ENCODE assay signal across 9 mouse cellular contexts in genomic region chr6:30652425-30653188, GRCm38 (mm10). TPM values are rescaled to one million over a fixed set of nuclear protein-coding genes. Genes with fewer than 3 reads are reported as not detected.
A peak's percentile ranks its signal among the peaks of the same experiment; 100 is the strongest.
DNase-seq lines count a peak whose midpoint lies in the region; ATAC-seq and TF ChIP-seq lines count a peak whose summit lies in the region.
"Had no signal": no experiment of that assay in that cellular context is flagged by ENCODE, and none has a peak within 500 bp of the region (broad histone marks: within the 10 kb centered on the region; RNA-seq: fewer than 3 reads in every experiment).

No protein-coding gene starts in this region.

- no peak overlapping the region for H3K9ac ChIP-seq in kidney, postnatal 0 days (ENCODE audit: low read depth, low read length)
- H3K9ac ChIP-seq in forebrain, embryonic 13.5 days = no peak overlapping the region
- H3K9ac ChIP-seq in intestine, embryonic 16.5 days (ENCODE audit: low read depth, low read length) = no peak overlapping the region
- H3K9ac ChIP-seq in neural tube, embryonic 15.5 days (replicated peaks) = no peak overlapping the region

- DNase-seq in kidney, postnatal 0 days (ENCODE audit: low spot score) = no peak
- no peak for DNase-seq in kidney, postnatal 25 days
- no peak for DNase-seq in spleen, postnatal 10 days (ENCODE audit: low spot score in 2 of 2)
- DNase-seq in spleen, postnatal 4 days (ENCODE audit: low spot score in 2 of 2) = no peak
- DNase-seq: embryo, embryonic 11 days had no signal

- no peaks in the 10 kb centered on the region for H3K27me3 ChIP-seq in kidney, postnatal 0 days (ENCODE audit: insufficient read depth, low read length)
- H3K27me3 ChIP-seq in forebrain, embryonic 13.5 days = no peaks in the 10 kb centered on the region
- H3K27me3 ChIP-seq in intestine, embryonic 16.5 days (replicated peaks; ENCODE audit: control insufficient read depth, insufficient read depth, low read length) = no peaks in the 10 kb centered on the region
- no peaks in the 10 kb centered on the region for H3K27me3 ChIP-seq in neural tube, embryonic 15.5 days (replicated peaks)

- no peak for ATAC-seq in kidney, postnatal 0 days (replicated peaks; ENCODE audit: low FRiP score, low read depth)
- ATAC-seq in forebrain, embryonic 13.5 days = no peak
- ATAC-seq in intestine, embryonic 16.5 days = no peak
- ATAC-seq in neural tube, embryonic 15.5 days (ENCODE audit: low FRiP score) = no peak

- peak overlapping the region; percentile 76 for H3K27ac ChIP-seq in kidney, postnatal 0 days
- peak overlapping the region; percentile 84 for H3K27ac ChIP-seq in forebrain, embryonic 13.5 days
- H3K27ac ChIP-seq in intestine, embryonic 16.5 days (ENCODE audit: low read length) = peak overlapping the region; percentile 81
- peak overlapping the region; percentile 70 for H3K27ac ChIP-seq in neural tube, embryonic 15.5 days (replicated peaks)

- no peak overlapping the region for H3K4me2 ChIP-seq in kidney, postnatal 0 days (ENCODE audit: low read length)
- no peak overlapping the region for H3K4me2 ChIP-seq in forebrain, embryonic 13.5 days
- H3K4me2 ChIP-seq in intestine, embryonic 16.5 days (ENCODE audit: low read depth, low read length) = no peak overlapping the region
- no peak overlapping the region for H3K4me2 ChIP-seq in neural tube, embryonic 15.5 days

- H3K36me3 ChIP-seq in kidney, postnatal 0 days (ENCODE audit: insufficient read depth, low read length) = no peaks in the 10 kb centered on the region
- H3K36me3 ChIP-seq in forebrain, embryonic 13.5 days (ENCODE audit: poor library complexity, severe bottlenecking) = no peaks in the 10 kb centered on the region
- H3K36me3 ChIP-seq in intestine, embryonic 16.5 days (ENCODE audit: control insufficient read depth, insufficient read depth, low read length) = no peaks in the 10 kb centered on the region
- no peaks in the 10 kb centered on the region for H3K36me3 ChIP-seq in neural tube, embryonic 15.5 days

- no peak overlapping the region for H3K4me3 ChIP-seq in kidney, postnatal 0 days (replicated peaks; ENCODE audit: low read depth, low read length)
- H3K4me3 ChIP-seq in forebrain, embryonic 13.5 days = no peak overlapping the region
- no peak overlapping the region for H3K4me3 ChIP-seq in intestine, embryonic 16.5 days (ENCODE audit: low read length)
- no peak overlapping the region for H3K4me3 ChIP-seq in neural tube, embryonic 15.5 days (replicated peaks)

- H3K9me3 ChIP-seq in kidney, postnatal 0 days (replicated peaks; ENCODE audit: low read length) = no peaks in the 10 kb centered on the region
- H3K9me3 ChIP-seq in forebrain, embryonic 13.5 days (replicated peaks) = no peaks in the 10 kb centered on the region
- H3K9me3 ChIP-seq in intestine, embryonic 16.5 days (ENCODE audit: control insufficient read depth, low read length) = no peaks in the 10 kb centered on the region
- H3K9me3 ChIP-seq in neural tube, embryonic 15.5 days (replicated peaks) = no peaks in the 10 kb centered on the region

- TF ChIP-seq CTCF in kidney, postnatal 0 days (IDR thresholded peaks at IDR 0.05; ENCODE audit: low read depth) = no peak

- H3K4me1 ChIP-seq in kidney, postnatal 0 days (replicated peaks; ENCODE audit: insufficient read depth, low read length) = peaks cover 25% of the 10 kb centered on the region
- H3K4me1 ChIP-seq in forebrain, embryonic 13.5 days = peaks cover 55% of the 10 kb centered on the region
- H3K4me1 ChIP-seq in intestine, embryonic 16.5 days (ENCODE audit: control insufficient read depth, insufficient read depth, low read length) = peaks cover 23% of the 10 kb centered on the region
- H3K4me1 ChIP-seq in neural tube, embryonic 15.5 days = peaks cover 62% of the 10 kb centered on the region

- 36% methylated on average over 9 of the region's 9 CpGs for WGBS in kidney, postnatal 0 days
- 43% methylated on average over 9 of the region's 9 CpGs for WGBS in forebrain, embryonic 13.5 days
- 49% methylated on average over 9 of the region's 9 CpGs for WGBS in intestine, embryonic 16.5 days
- WGBS in neural tube, embryonic 15.5 days = 38% methylated on average over 9 of the region's 9 CpGs

RNA-seq across cellular contexts. Expression of gene Cpa1, which starts 13.6 kb away (rescaled TPM):
- 0.53 and 0.55 TPM in 2 replicates for polyA plus RNA-seq in kidney, postnatal 0 days (2015; fragmentation: Nextera tagmentation; extraction: Ambion mirVana)
- polyA plus RNA-seq in forebrain, embryonic 13.5 days (2015; fragmentation: Nextera tagmentation; extraction: Ambion mirVana) = 0.96 and 1.3 TPM in 2 replicates
- polyA plus RNA-seq in intestine, embryonic 16.5 days (2015; fragmentation: Nextera tagmentation; extraction: Ambion mirVana) = 358 and 408 TPM in 2 replicates
- polyA plus RNA-seq in neural tube, embryonic 15.5 days (2015; fragmentation: Nextera tagmentation; extraction: Ambion mirVana) = 0.50 and 7.6 TPM in 2 replicates

RNA-seq across cellular contexts. Expression of gene Cep41, which starts 40.9 kb away (rescaled TPM):
- 11.9 and 12.1 TPM in 2 replicates for polyA plus RNA-seq in kidney, postnatal 0 days (2015; fragmentation: Nextera tagmentation; extraction: Ambion mirVana)
- polyA plus RNA-seq in forebrain, embryonic 13.5 days (2015; fragmentation: Nextera tagmentation; extraction: Ambion mirVana) = 19.5 and 19.6 TPM in 2 replicates
- polyA plus RNA-seq in intestine, embryonic 16.5 days (2015; fragmentation: Nextera tagmentation; extraction: Ambion mirVana) = 6.2 and 6.6 TPM in 2 replicates
- polyA plus RNA-seq in neural tube, embryonic 15.5 days (2015; fragmentation: Nextera tagmentation; extraction: Ambion mirVana) = 10.7 and 11.6 TPM in 2 replicates

RNA-seq across cellular contexts. Expression of gene Cpa5, which starts 41.8 kb away (rescaled TPM):
- polyA plus RNA-seq in kidney, postnatal 0 days (2015; fragmentation: Nextera tagmentation; extraction: Ambion mirVana) = 0.27 and 0.28 TPM in 2 replicates
- 0.10 and 0.14 TPM in 2 replicates for polyA plus RNA-seq in forebrain, embryonic 13.5 days (2015; fragmentation: Nextera tagmentation; extraction: Ambion mirVana)
- not detected in 2 replicates for polyA plus RNA-seq in intestine, embryonic 16.5 days (2015; fragmentation: Nextera tagmentation; extraction: Ambion mirVana)
- 0.11 TPM in 1 of 2 replicates, not detected in the other for polyA plus RNA-seq in neural tube, embryonic 15.5 days (2015; fragmentation: Nextera tagmentation; extraction: Ambion mirVana)
- polyA plus RNA-seq: liver, adult 2 months had no signal

Comparison
In these comparisons a context has a peak if more than half of its experiments do, and no peak if none do; other contexts are left out.
1. RNA of gene Cpa1, which starts 13.6 kb away (polyA plus RNA-seq): 358 to 408 TPM in intestine, embryonic 16.5 days; 0.96 to 1.3 TPM in forebrain, embryonic 13.5 days, 0.53 to 0.55 TPM in kidney, postnatal 0 days and 0.50 to 7.6 TPM in neural tube, embryonic 15.5 days; every median in the first group is over 10 times any median in the second.
2. Peak in every context shown above with its lines, with median percentiles within 50 percentile points of each other: H3K27ac ChIP-seq.